Mouse (Mus musculus) frontal cortex, adult 2 months (tissue): ENCODE measurements around the gene Ythdf1. TPM values are rescaled to one million over a fixed set of nuclear protein-coding genes. Genes with fewer than 3 reads are reported as not detected.

Experiments
- DNase-seq, 2 experiments: peaks; one replicate each; pipeline ENCODE4 v3.0.0; 2022; ENCODE audit warnings: low spot score in 1 of 2; ENCODE audit errors: extremely low spot score in 1 of 2
- polyA plus RNA-seq: library from polyadenylated mRNA; depleted of rRNA; stranded (reverse); fragments of >200 nt; gene quantifications from 2 replicates; pipeline ENCODE4 v1.2.3, GENCODE M21; 2012

The Ythdf1 gene
- polyA plus RNA-seq, 1 experiment = 45.7 TPM

GRCm38 (mm10) chr2:180915886-180916433 is 4.8 kb downstream of the Ythdf1 start:
- no peak for DNase-seq

- DNase-seq = peak; percentile 26 to 38
Observed at GRCm38 (mm10) chr2:180910928-180911327, 9.8 kb downstream of the Ythdf1 start.

GRCm38 (mm10) chr2:180905556-180906221 is 15.1 kb downstream of the Ythdf1 start:
- no peak for DNase-seq

- DNase-seq = peak in 1 of 2 experiments; percentile 48
Observed at GRCm38 (mm10) chr2:180904435-180905208, 16.1 kb downstream of the Ythdf1 start.

- DNase-seq = peak in 1 of 2 experiments; percentile 57
Observed at GRCm38 (mm10) chr2:180902086-180902485, 18.7 kb downstream of the Ythdf1 start.

GRCm38 (mm10) chr2:180897857-180898256 is 22.9 kb downstream of the Ythdf1 start:
- no peak for DNase-seq

- peak; percentile 29 to 64 for DNase-seq
Observed at GRCm38 (mm10) chr2:180896819-180897625, 23.7 kb downstream of the Ythdf1 start.

GRCm38 (mm10) chr2:180895837-180896525 is 24.8 kb downstream of the Ythdf1 start:
- peak in 1 of 2 experiments; percentile 48 for DNase-seq

GRCm38 (mm10) chr2:180895321-180895720 is 25.4 kb downstream of the Ythdf1 start:
- peak; percentile 20 to 28 for DNase-seq

- peak; percentile 92 to 96 for DNase-seq
Observed at GRCm38 (mm10) chr2:180894734-180895133, 26.0 kb downstream of the Ythdf1 start.

- DNase-seq = peak; percentile 23 to 40
Observed at GRCm38 (mm10) chr2:180894029-180894623, 26.6 kb downstream of the Ythdf1 start.

GRCm38 (mm10) chr2:180893537-180894028 is 27.2 kb downstream of the Ythdf1 start:
- peak in 1 of 2 experiments; percentile 59 for DNase-seq

- DNase-seq = peak; percentile 83 to 94
Observed at GRCm38 (mm10) chr2:180892841-180893521, 27.8 kb downstream of the Ythdf1 start.

GRCm38 (mm10) chr2:180891835-180892323 is 28.9 kb downstream of the Ythdf1 start:
- no peak for DNase-seq

GRCm38 (mm10) chr2:180891075-180891834 is 29.5 kb downstream of the Ythdf1 start:
- DNase-seq = peak; percentile 57 to 85

GRCm38 (mm10) chr2:180890422-180891074 is 30.2 kb downstream of the Ythdf1 start:
- DNase-seq = peak in 1 of 2 experiments; percentile 39

- no peak for DNase-seq
Observed at GRCm38 (mm10) chr2:180889921-180890280, 30.8 kb downstream of the Ythdf1 start.
